ENCODE assay signal across 21 mouse cellular contexts in the genomic region with DNA sequence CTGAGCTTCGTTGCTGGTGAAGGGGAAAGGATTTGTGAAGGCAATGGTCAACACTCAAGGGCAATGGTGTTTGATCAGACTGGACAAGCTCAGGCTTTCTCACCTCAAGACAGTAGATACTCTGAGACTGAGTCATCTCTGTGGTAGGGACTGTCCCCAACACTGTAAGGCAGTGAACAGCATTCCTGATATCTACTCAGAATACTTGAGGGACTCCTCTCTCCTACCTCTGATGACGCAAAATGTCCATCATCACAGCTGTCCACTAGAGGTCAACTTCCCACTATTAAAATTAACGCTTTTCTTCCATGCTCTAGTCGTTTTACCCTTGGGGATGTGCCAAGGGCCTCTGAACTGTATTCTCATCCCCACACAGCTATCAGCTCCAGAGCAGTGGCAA. TPM values are rescaled to one million over a fixed set of nuclear protein-coding genes. Genes with fewer than 3 reads are reported as not detected.
DNase-seq lines count a peak whose midpoint lies in the region; ATAC-seq and TF ChIP-seq lines count a peak whose summit lies in the region.
"Had no signal": no experiment of that assay in that cellular context is flagged by ENCODE, and none has a peak within 500 bp of the region (broad histone marks: within the 10 kb centered on the region; RNA-seq: fewer than 3 reads in every experiment).

No protein-coding gene starts in this region.

- in situ Hi-C loops in CH12.LX (cut with MboI; ENCODE audit: low pct_ligation_motif_present, low pct_unique_long_range_greater_than_20kb, low sequenced_read_pairs), result no loop called here

- no peak for TF ChIP-seq RAD21 in CH12.LX (IDR thresholded peaks at IDR 0.05; ENCODE audit: low read depth, low read length)

- TF ChIP-seq POLR2A in CH12.LX (IDR thresholded peaks at IDR 0.05; ENCODE audit: low read depth, low read length), result no peak

- H3K36me3 ChIP-seq in midbrain, embryonic 11.5 days (ENCODE audit: control insufficient read depth, insufficient read depth, low read length), result no peaks in the 10 kb centered on the region
- H3K36me3 ChIP-seq in midbrain, embryonic 16.5 days (ENCODE audit: control insufficient read depth, insufficient read depth, low read length), result peaks cover 3% of the 10 kb centered on the region; the same call in 1 of the 2 replicates
- peaks cover 77 to 94% of the 10 kb centered on the region in 2 experiments for H3K36me3 ChIP-seq in CH12.LX (replicated peaks in 1 of 2; ENCODE audit: control insufficient read depth in 1 of 2, insufficient read depth in 1 of 2, low read length in 1 of 2)

- no peak overlapping the region for H3K4me3 ChIP-seq in midbrain, embryonic 11.5 days (ENCODE audit: low read depth, low read length)
- no peak overlapping the region for H3K4me3 ChIP-seq in midbrain, embryonic 16.5 days (ENCODE audit: low read depth, low read length)
- no peak overlapping the region for H3K4me3 ChIP-seq in CH12.LX (replicated peaks in 1 of 3; ENCODE audit: low read depth in 2 of 3, low read length in 2 of 3, poor library complexity in 1 of 3)

- H3K79me2 ChIP-seq in CH12.LX (replicated peaks; ENCODE audit: control insufficient read depth, extremely low read depth, insufficient read depth, poor library complexity, severe bottlenecking), result peaks cover 7% of the 10 kb centered on the region

- TF ChIP-seq EP300 in CH12.LX (IDR thresholded peaks at IDR 0.05; ENCODE audit: low read length), result peak; percentile 91

- no peaks in the 10 kb centered on the region for H3K27me3 ChIP-seq in midbrain, embryonic 11.5 days (ENCODE audit: control insufficient read depth, insufficient read depth, low read length)
- H3K27me3 ChIP-seq in midbrain, embryonic 16.5 days (ENCODE audit: control insufficient read depth, insufficient read depth, low read depth, low read length), result no peaks in the 10 kb centered on the region
- H3K27me3 ChIP-seq in CH12.LX (replicated peaks), result no peaks in the 10 kb centered on the region
- H3K27me3 ChIP-seq: Patski had no signal

- H3K9me3 ChIP-seq in midbrain, embryonic 11.5 days (ENCODE audit: control insufficient read depth, low read length), result no peaks in the 10 kb centered on the region
- no peaks in the 10 kb centered on the region for H3K9me3 ChIP-seq in midbrain, embryonic 16.5 days (replicated peaks; ENCODE audit: control insufficient read depth, low read length, poor library complexity, severe bottlenecking)
- no peaks in the 10 kb centered on the region for H3K9me3 ChIP-seq in CH12.LX (replicated peaks; ENCODE audit: low read length)
- H3K9me3 ChIP-seq: G1E had no signal

- no peak overlapping the region for H3K9ac ChIP-seq in midbrain, embryonic 11.5 days (ENCODE audit: low read length)
- H3K9ac ChIP-seq in midbrain, embryonic 16.5 days (ENCODE audit: low read depth, low read length), result no peak overlapping the region
- no peak overlapping the region for H3K9ac ChIP-seq in CH12.LX (ENCODE audit: insufficient read depth, low read depth)

- WGBS in midbrain, embryonic 11.5 days, result 88% methylated on average over 4 of the region's 4 CpGs
- 92% methylated on average over 4 of the region's 4 CpGs for WGBS in midbrain, embryonic 16.5 days

- TF ChIP-seq CTCF in CH12.LX (conservative IDR thresholded peaks at IDR 0.05 in 1 of 2, IDR thresholded peaks at IDR 0.05 in 1 of 2; ENCODE audit: low read depth in 2 of 2, low read length in 2 of 2), result no peak

- no peak overlapping the region for H3K4me2 ChIP-seq in midbrain, embryonic 11.5 days
- H3K4me2 ChIP-seq in midbrain, embryonic 16.5 days (ENCODE audit: low read length), result no peak overlapping the region
- H3K4me2 ChIP-seq in CH12.LX (ENCODE audit: insufficient read depth, low read depth, poor library complexity, severe bottlenecking), result peak overlapping the region; percentile 48; the same call in 1 of the 2 replicates

- no peak overlapping the region for H3K27ac ChIP-seq in midbrain, embryonic 11.5 days (ENCODE audit: low read depth, low read length)
- H3K27ac ChIP-seq in midbrain, embryonic 16.5 days (ENCODE audit: low read length), result no peak overlapping the region
- peak overlapping the region; percentile 57 for H3K27ac ChIP-seq in CH12.LX (ENCODE audit: insufficient read depth, low read depth)

- H3K4me1 ChIP-seq in midbrain, embryonic 11.5 days (ENCODE audit: control insufficient read depth, insufficient read depth, low read length), result no peaks in the 10 kb centered on the region
- no peaks in the 10 kb centered on the region for H3K4me1 ChIP-seq in midbrain, embryonic 16.5 days (ENCODE audit: control insufficient read depth, insufficient read depth, low read length)
- peaks cover 9 to 48% of the 10 kb centered on the region in 2 experiments for H3K4me1 ChIP-seq in CH12.LX (ENCODE audit: control insufficient read depth in 1 of 2, insufficient read depth in 2 of 2)

- dilution Hi-C loops in CH12.LX (cut with MboI; ENCODE audit: extremely low pct_ligation_motif_present, extremely low pct_unique_long_range_greater_than_20kb, low sequenced_read_pairs), result no loop called here

- DNase-seq in heart, adult 11 months, result peak; percentile 61
- DNase-seq in heart, adult 18-20 months, result no peak
- DNase-seq in midbrain, embryonic 11.5 days (ENCODE audit: low spot score, missing footprints), result peak; percentile 28
- DNase-seq in CH12.LX (ENCODE audit: extremely low read depth), result peak; percentile 35
- DNase-seq in cerebellum, adult 18-20 months, result no peak
- DNase-seq: adrenal gland, adult 2 months; adrenal gland, adult 8-10 months; adrenal gland, postnatal 10 days; adrenal gland, postnatal 14 days; adrenal gland, postnatal 25 days; adrenal gland, postnatal 36 days; B cell, adult 2 months; cerebellum, adult 11 months; cerebellum, adult 11-12 months; cerebellum, adult 2 months; cerebellum, adult 8-10 months had no signal

- no peak for ATAC-seq in midbrain, embryonic 11.5 days (ENCODE audit: low FRiP score)
- no peak for ATAC-seq in midbrain, embryonic 16.5 days
- ATAC-seq: activated CD4-positive, CD25-positive, alpha-beta regulatory T cell, adult 4 months; CD4-positive, CD25-positive, alpha-beta regulatory T cell, adult 4 months; Patski had no signal

TF ChIP-seq in CH12.LX, 34 proteins besides CTCF, POLR2A, EP300 and RAD21:
- TF ChIP-seq RCOR1 (conservative IDR thresholded peaks at IDR 0.05; ENCODE audit: low read depth, low read length) (0 out of 2 replicates have a peak, but pooled peaks have one; percentile 58), MEF2A (IDR thresholded peaks at IDR 0.05; ENCODE audit: borderline replicate concordance, low read depth, low read length) (peak; percentile 72), MYC (IDR thresholded peaks at IDR 0.05; ENCODE audit: low read depth, low read length) (no peak), MAZ (IDR thresholded peaks at IDR 0.05; ENCODE audit: low read depth, low read length) (no peak), SIN3A (IDR thresholded peaks at IDR 0.05; ENCODE audit: low read length) (no peak), JUN (IDR thresholded peaks at IDR 0.05; ENCODE audit: insufficient read depth, low read depth, low read length) (peak; percentile 82), BHLHE40 (IDR thresholded peaks at IDR 0.05; ENCODE audit: low read depth, low read length) (peak; percentile 53), ETS1 (conservative IDR thresholded peaks at IDR 0.05; ENCODE audit: low read depth, low read length) (peak; percentile 85), JUND (conservative IDR thresholded peaks at IDR 0.05; ENCODE audit: low read depth, low read length) (peak; percentile 77), TCF12 (IDR thresholded peaks at IDR 0.05; ENCODE audit: low read depth, low read length) (peak; percentile 61; the same call in 1 of the 2 replicates), IRF4 (IDR thresholded peaks at IDR 0.05; ENCODE audit: low read depth, low read length) (peak; percentile 95)

RNA-seq across cellular contexts. Expression of gene Pitrm1, which starts 47.5 kb away (rescaled TPM):
- total RNA-seq in heart, adult 18-20 months (2021), result 10 to 100 TPM; 52.5 to 56.3 TPM
- polyA plus RNA-seq in midbrain, embryonic 11.5 days (2014; fragmentation: Nextera tagmentation; extraction: Ambion mirVana), result 98.7 and 109 TPM in 2 replicates
- 44.3 and 46.9 TPM in 2 replicates for polyA plus RNA-seq in midbrain, embryonic 16.5 days (2015; fragmentation: Nextera tagmentation; extraction: Ambion mirVana)
- total RNA-seq in CH12.LX (2012; rRNA removed) (49.0 and 59.2 TPM in 2 replicates), CH12.LX (2014; rRNA removed) (61.3 and 62.3 TPM in 2 replicates)
- polyA plus RNA-seq in CH12.LX (2012; ENCODE audit: insufficient read length, low read depth), result 71.6 and 78.0 TPM in 2 replicates

RNA-seq across cellular contexts. Expression of gene Pfkp, which starts 53.2 kb away (rescaled TPM):
- total RNA-seq in heart, adult 18-20 months (2021), result 10 to 100 TPM; 34.3 to 38.6 TPM
- polyA plus RNA-seq in midbrain, embryonic 11.5 days (2014; fragmentation: Nextera tagmentation; extraction: Ambion mirVana), result 33.5 and 34.7 TPM in 2 replicates
- polyA plus RNA-seq in midbrain, embryonic 16.5 days (2015; fragmentation: Nextera tagmentation; extraction: Ambion mirVana), result 470 and 501 TPM in 2 replicates
- total RNA-seq in CH12.LX (2012; rRNA removed) (247 and 417 TPM in 2 replicates), CH12.LX (2014; rRNA removed) (204 and 211 TPM in 2 replicates)
- 239 and 265 TPM in 2 replicates for polyA plus RNA-seq in CH12.LX (2012; ENCODE audit: insufficient read length, low read depth)

Comparison
In these comparisons a context has a peak if more than half of its experiments do, and no peak if none do; other contexts are left out.
1. DNase-seq: peak in heart, adult 11 months (single experiment), midbrain, embryonic 11.5 days (single experiment) and CH12.LX (single experiment); none in heart, adult 18-20 months (0 of 2) and cerebellum, adult 18-20 months (0 of 2).